Mouse (Mus musculus) fat pad, adult 2 months (tissue): ENCODE results near the gene Tnrc6b.

Experiments used
- DNase-seq: peaks from one replicate; pipeline ENCODE4 v3.0.0-alpha.2; 2011; ENCODE audit warnings: low read depth, low spot score; ENCODE audit errors: extremely low read depth

The Tnrc6b gene

GRCm38 (mm10) chr15:80781218-80781806 is 70.2 kb downstream of the Tnrc6b start:
- DNase-seq: no peak

GRCm38 (mm10) chr15:80784553-80784971 is 73.4 kb downstream of the Tnrc6b start:
- DNase-seq: no peak

GRCm38 (mm10) chr15:80785699-80786098 is 74.6 kb downstream of the Tnrc6b start:
- DNase-seq: no peak

DNA sequence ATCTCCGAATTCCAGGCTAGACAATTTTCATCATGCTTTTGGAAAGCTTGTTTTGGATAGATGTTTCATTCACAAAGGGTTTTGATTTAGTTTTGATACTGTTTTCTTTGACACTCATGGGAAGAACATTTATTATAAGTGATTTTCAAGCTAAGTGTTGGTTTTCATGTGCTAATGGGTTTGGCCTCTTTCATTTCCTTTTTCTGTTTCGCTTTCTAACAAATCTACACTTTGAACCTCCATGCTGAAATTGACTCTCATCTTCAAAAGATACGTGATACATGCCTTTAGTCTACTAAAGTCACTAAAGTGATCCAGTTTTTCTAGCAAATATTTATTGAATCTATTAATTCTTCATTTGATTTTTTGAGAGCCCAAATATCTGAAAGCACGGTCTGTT is 76.6 kb downstream of the Tnrc6b start:
- no peak for DNase-seq

DNA sequence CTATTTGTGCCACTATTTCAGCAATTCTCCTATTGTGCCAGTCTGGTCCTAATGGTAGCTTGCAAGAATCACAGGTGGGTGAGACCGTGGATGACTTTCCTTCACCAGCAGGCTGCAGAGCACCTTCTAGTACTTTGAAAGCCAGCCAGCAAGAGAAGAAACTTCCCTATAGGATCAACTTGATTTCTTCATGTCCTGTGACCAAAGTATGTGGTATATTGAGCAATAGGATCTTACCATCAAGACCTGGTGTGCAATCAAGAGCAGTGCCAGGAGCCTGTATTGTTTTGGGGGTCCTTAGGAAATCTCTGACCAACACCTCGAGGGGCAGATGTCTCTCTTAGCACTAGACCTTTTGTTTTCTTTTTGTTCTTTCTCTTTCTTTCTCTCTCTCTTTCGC is 81.4 kb downstream of the Tnrc6b start:
- DNase-seq: no peak

DNA sequence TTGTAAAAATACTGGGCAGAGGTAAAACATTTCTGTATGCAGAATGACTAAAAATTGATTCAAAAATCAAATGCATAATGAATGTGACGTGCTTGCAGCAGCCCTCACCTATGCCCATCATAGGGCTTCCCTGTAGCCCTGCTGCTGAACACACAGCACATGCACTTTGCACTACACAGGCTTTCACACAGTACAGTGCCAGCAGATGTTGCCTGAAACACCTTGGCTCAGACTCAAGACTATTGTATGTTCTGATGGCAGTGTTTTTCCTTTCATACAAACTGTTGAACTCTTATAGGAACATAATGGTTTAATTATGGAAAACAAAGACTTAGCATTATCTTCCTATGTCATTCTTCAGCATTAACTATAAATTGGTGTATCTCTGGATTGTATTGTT is 84.0 kb downstream of the Tnrc6b start:
- no peak for DNase-seq

GRCm38 (mm10) chr15:80797757-80798156 is 86.6 kb downstream of the Tnrc6b start:
- DNase-seq: no peak

DNA sequence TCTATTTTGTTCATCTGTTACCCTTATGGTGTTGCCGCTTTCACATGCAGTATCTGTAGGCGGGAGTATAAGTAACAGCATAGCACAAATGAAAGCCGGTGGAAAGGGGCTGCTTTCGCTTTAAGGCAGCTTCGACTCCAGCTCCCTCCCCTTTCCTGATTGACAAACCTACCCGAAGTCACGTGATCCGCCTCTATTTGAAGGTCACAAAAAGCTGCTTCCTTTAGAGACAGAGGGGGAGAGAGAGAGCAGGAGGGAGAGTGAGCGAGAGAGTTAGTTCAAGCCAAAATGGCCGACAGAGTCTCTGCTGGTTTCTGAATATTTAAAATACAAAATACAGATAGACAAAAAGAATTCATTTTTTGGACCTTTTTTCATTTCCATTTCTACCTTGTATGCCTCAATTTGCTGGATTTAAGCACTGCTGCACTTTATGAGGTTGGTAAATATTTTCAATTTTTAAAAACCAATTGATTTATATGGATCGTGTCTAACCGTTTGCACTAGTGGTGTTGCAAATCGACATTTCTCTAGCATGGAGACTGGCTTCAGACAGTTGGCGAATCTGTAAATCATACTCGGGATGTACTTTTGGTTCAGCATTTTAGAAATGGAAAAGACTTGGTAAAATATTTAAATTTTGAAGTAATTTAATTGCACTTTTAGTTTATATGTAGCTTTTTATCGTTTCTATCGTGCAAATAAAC is 87.4 kb downstream of the Tnrc6b start:
- DNase-seq: peak; percentile 85

GRCm38 (mm10) chr15:80799074-80799633 is 88.0 kb downstream of the Tnrc6b start:
- DNase-seq: no peak

- DNase-seq: no peak
These were observed 88.6 kb downstream of the Tnrc6b start for GRCm38 (mm10) chr15:80799634-80800137.

DNA sequence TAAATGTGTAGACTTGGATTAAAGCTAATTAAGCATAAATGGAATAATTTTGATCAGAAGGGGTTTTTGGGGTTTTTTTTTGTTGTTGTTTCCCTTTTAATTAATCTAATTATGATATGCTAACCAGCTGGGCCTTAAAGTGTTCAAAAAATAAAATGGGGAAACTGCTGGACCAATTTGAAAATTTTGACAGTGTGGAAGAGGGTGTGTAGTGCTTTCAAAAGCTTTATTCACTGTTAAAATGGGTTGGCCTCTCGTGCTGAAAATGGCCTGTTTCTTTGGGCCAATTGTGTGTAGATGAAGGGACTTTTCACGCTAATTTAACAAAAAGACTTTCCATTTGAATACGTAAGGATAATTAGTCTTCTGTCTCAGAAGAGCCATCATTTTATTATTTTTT is 89.1 kb downstream of the Tnrc6b start:
- no peak for DNase-seq

DNA sequence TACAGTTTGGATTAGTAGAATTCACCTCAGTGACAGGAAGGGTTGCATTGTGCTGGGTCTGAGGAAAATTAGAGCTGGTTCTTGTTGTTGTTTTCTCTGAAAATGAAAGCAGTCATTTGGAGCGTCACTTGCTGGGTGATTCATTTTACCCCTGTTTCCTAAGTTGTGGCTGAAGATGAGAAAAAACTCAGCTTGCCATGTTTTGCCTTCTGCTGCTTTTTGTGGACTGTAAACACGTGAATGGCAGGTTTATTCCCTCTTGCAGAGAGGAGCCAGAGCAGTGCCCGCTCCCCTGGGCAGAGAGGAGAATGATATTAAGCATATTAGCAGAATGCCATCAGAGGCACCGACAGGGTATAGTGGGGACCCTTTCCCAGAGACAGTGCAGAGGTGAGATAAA is 89.7 kb downstream of the Tnrc6b start:
- DNase-seq: no peak

DNA sequence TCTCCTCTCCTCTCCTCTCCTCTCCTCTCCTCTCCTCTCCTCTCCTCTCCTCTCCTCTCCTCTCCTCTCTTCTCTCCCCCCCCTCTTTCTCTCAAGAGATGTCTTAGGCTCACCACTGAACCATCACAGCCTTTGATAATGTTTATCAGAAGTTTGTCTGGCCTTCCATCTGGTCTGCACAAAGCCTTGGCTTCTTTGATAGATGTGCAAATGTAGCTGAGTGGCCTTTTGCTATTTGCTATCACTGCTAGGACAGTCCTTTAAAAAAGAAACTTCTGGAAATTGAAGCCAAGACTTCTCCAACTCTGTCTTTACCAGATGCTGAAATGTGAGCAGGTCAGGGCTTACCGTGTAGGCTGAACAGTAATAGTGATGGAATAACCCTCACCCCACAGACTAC is 90.5 kb downstream of the Tnrc6b start:
- no peak for DNase-seq

DNA sequence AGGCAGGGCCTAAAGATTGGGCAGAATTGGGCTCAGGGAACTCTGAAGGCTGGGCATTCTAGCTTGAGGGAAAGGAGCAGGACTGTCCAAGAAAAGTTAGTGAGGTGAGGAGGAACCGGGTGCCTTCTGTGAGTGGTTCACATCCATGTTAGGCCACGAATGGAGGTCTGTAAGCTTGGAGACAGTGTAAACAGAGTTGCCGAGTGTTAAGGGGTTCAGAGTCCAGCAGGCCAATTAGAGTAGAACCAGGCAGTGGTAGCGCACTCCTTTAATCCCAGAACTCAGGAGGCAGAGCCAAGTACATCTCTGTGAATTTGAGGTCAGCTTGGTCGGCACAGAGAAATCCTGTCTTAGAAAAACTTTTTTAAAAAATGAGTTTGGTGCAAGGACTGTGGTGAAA is 96.0 kb downstream of the Tnrc6b start:
- DNase-seq: no peak

DNA sequence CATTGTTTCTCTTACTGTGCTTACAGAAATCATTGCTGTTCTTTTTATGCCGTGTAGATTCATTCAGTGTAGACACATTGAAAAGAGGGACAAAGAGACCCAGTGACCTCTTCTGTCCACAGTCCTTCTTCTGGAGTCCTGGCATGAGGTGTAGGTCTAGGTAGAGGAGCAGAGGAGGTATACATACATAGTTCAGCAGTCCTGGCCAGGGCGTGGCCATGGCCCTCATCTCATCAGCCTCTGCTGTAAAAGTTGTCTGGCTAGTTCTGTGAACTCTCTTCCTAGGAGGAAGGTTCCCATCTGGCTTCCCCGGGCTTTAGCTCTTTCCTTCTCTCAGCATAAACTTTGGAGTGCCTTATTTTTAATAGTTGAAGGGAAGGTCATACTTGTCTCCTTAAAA is 99.1 kb downstream of the Tnrc6b start:
- DNase-seq: no peak

GRCm38 (mm10) chr15:80812840-80813239 is 101.7 kb downstream of the Tnrc6b start:
- DNase-seq: no peak

DNA sequence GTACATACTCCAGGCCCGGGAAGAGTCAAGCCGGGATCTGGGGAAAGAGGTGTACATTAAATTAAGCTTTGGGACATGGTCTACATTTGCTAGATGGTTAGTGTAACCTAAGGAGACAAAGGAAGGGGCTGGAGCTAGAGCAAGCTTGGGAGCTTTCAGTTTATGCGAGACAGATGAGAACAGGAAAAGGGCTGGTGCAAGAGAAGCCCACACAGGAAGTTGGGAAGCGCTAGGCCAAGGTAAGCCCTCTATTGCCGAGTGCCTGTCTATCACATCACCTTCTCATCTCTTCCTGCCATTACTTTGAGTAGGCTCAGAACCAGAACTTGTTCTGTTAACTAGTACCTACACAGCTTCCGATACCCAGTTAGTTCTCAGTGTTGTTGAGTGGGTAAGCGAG is 103.7 kb downstream of the Tnrc6b start:
- no peak for DNase-seq

GRCm38 (mm10) chr15:80822276-80822675 is 111.2 kb downstream of the Tnrc6b start:
- no peak for DNase-seq

DNA sequence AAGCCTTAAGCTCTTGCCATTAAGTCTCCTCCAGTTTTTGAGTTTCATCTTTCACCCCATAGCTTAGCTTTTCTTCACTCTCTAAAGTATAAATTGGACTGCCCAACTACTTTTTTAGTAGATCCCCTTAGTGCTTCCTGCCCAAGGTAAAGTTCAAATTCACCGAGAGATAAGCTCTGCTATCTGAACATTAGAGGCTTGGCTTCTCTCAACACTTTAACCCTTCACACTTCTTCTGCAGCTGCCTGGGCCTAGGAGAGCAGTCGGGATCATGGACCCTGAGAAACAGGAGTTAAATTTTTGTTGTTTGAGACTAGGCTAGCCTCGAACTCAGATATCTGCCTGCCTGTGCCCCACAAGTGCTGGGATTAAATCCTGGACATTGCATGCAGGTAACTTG is 120.1 kb downstream of the Tnrc6b start:
- DNase-seq: no peak

- no peak for DNase-seq
These were observed 121.7 kb downstream of the Tnrc6b start for GRCm38 (mm10) chr15:80832808-80833207.

- no peak for DNase-seq
These were observed 125.1 kb downstream of the Tnrc6b start for GRCm38 (mm10) chr15:80836246-80836645.

- DNase-seq: no peak
These were observed 127.7 kb downstream of the Tnrc6b start for GRCm38 (mm10) chr15:80838836-80839235.
